Mouse (Mus musculus) macrophage (primary cell): ENCODE results near the gene Gm884. TPM values are rescaled to one million over a fixed set of nuclear protein-coding genes. Genes with fewer than 3 reads are reported as not detected.

Experiments
- H3K27ac ChIP-seq: fragments of 350-480 bp; formaldehyde crosslinking; 2 replicates; pipeline ENCODE4 v1.9.0; 2021
- H3K36me3 ChIP-seq: fragments of 350-480 bp; formaldehyde crosslinking; 2 replicates; pipeline ENCODE4 v1.9.0; 2021; ENCODE audit errors: inconsistent target
- H3K4me3 ChIP-seq: fragments of 350-480 bp; formaldehyde crosslinking; 2 replicates; pipeline ENCODE4 v1.9.0; 2021; ENCODE audit errors: inconsistent target
- H3K79me2 ChIP-seq: fragments of 350-480 bp; formaldehyde crosslinking; 2 replicates; pipeline ENCODE4 v1.9.0; 2021; ENCODE audit errors: inconsistent target
- WGBS: methylation state at CpG from one replicate; pipeline ENCODE4 v1.1.7; 2026; ENCODE audit warnings: inconsistent platforms; ENCODE audit not compliant: missing documents; 5-methylcytosine and 5-hydroxymethylcytosine counted together
- polyA plus RNA-seq: library from polyadenylated mRNA; stranded (reverse); fragments of 250-400 nt; gene quantifications from 3 replicates; pipeline ENCODE4 v1.2.4, GENCODE M21; 2018; ENCODE audit warnings: inconsistent platforms
- total RNA-seq, 78 experiments: library from RNA; depleted of rRNA; stranded (reverse); fragments of 250-400 nt; gene quantifications; 1 replicate in 9 of 78; 2 replicates in 24 of 78; 3 replicates in 43 of 78; 4 replicates in 2 of 78; pipeline ENCODE4 v1.2.4; 2018; ENCODE audit warnings: inconsistent platforms in 56 of 78

Gm884 gene
- total RNA-seq (2018; cell fraction: chromatin; rRNA removed): not detected
- total RNA-seq (2018; cell fraction: cytosol; rRNA removed): not detected
- not detected for total RNA-seq (2018; cell fraction: nucleus; rRNA removed)
- polyA plus RNA-seq: not detected in 3 replicates

- WGBS: 82% methylated on average over 9 of the region's 9 CpGs
- H3K4me3 ChIP-seq: no peak within 1 kb of the TSS
These were observed at the start of gene Gm884 for GRCm38 (mm10) chr11:103621040-103621439. Gm884 (minus strand) TSS chr11:103621140.

DNA sequence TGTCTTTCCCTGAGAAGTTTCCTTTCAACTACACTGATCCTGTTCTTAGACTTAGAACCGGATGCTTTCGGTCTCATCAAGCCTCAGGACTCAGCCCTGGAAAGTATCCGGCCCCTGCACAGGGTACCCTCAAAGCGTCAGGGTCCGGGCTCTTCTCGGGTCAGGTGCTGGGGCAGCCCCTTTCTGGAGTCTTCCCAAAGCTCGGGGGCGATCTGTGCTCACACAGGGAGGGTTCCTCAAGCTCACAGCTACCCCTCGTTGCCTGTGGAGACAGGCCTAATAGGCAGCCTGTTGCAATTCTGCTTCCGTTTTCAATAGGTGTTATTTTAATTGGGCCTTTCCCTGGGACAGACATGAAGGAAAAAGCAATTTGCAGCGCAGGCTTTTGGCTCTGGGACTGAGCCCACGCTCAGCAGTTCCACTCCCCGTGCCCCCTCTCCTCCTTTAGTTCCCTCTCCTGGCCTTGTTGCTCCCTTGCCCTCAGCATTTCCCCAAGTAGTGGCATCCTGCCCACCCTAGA, 46.0 kb upstream of the Gm884 start:
- 72% methylated on average over 13 of the region's 13 CpGs for WGBS
- H3K4me3 ChIP-seq: no peak overlapping the region
- no peaks in the 10 kb centered on the region for H3K36me3 ChIP-seq

More at GRCm38 (mm10) chr11:103621040-103621439, at the start of gene Gm884:
- no peaks in the 10 kb centered on the region for H3K36me3 ChIP-seq
- H3K79me2 ChIP-seq: no peaks in the 10 kb centered on the region
- no peak within 1 kb of the TSS for H3K27ac ChIP-seq

DNA sequence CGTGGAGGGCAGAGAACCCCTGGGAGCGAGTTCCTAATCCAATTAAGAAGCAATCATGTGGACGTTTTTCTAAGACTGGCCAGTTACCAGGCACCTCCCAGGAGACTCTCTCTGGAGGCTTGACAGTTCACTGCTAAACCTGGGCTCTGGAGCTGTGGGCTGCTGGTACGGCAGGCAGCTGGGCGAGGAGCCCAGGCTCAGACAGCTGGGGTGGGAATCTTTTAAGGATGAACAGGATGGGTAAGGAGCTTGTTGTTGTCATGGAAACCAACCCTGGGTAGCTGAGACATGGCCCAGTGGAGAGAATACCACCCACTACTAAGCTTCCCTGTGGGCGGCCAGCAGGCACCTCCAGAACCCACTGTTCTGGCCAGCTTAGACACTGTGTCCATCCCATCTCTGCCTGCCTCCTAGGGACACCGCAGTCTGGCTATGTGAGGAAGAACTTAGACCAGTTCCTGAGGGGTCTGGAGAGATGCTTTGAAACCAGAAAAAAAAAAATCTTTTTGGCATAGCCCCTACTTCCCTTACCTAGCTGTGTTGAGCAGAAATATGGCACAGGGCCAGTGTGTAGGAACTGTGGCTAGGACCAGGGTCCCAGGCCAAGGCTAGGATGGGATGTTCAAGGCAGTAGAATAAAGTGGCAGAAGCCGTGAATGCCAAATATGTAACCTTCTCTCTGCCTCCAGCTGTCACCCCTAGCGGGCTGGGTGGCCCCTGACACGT, 45.4 kb upstream of the Gm884 start:
- Histone ChIP-seq H3K36me3 (no peaks in the 10 kb centered on the region), H3K4me3 (no peak overlapping the region), H3K79me2 (no peaks in the 10 kb centered on the region), H3K27ac (no peak overlapping the region)
- WGBS: 53% methylated on average over 10 of the region's 10 CpGs

More for the DNA sequence above, 46.0 kb upstream of the Gm884 start:
- no peaks in the 10 kb centered on the region for H3K79me2 ChIP-seq
- no peak overlapping the region for H3K27ac ChIP-seq

DNA sequence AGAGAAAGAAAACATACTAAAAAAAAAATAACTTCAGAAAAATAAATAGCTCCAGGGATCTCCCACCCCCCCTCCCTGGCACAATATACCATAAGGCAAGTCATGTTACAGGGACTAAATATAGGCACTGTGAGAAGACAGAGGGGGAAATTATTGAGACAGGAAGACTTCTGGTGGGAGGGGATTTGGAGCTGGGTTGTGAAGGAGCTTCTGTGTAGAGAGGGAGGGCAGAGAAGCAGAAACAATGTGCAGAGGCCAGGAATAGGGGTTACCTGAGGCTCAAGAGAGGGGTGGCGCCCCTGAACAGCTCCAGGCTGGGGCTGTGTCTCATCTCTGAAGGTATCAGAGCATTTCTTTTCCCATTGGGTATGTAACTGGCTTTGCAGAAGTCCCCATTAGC, 44.8 kb upstream of the Gm884 start:
- H3K27ac ChIP-seq: no peak overlapping the region
- H3K79me2 ChIP-seq: no peaks in the 10 kb centered on the region
- 46% methylated on average over 1 of the region's 1 CpGs for WGBS
- H3K4me3 ChIP-seq: no peak overlapping the region
- H3K36me3 ChIP-seq: no peaks in the 10 kb centered on the region

- no peak overlapping the region for H3K4me3 ChIP-seq
- H3K27ac ChIP-seq: no peak overlapping the region
- 89% methylated on average over 8 of the region's 8 CpGs for WGBS
- no peaks in the 10 kb centered on the region for H3K79me2 ChIP-seq
- no peaks in the 10 kb centered on the region for H3K36me3 ChIP-seq
These were observed 42.2 kb upstream of the Gm884 start for GRCm38 (mm10) chr11:103663119-103663518.

GRCm38 (mm10) chr11:103662546-103662945, 41.6 kb upstream of the Gm884 start:
- Histone ChIP-seq H3K4me3 (no peak overlapping the region), H3K36me3 (no peaks in the 10 kb centered on the region), H3K27ac (no peak overlapping the region), H3K79me2 (no peaks in the 10 kb centered on the region)
- 85% methylated on average over 4 of the region's 5 CpGs for WGBS

DNA sequence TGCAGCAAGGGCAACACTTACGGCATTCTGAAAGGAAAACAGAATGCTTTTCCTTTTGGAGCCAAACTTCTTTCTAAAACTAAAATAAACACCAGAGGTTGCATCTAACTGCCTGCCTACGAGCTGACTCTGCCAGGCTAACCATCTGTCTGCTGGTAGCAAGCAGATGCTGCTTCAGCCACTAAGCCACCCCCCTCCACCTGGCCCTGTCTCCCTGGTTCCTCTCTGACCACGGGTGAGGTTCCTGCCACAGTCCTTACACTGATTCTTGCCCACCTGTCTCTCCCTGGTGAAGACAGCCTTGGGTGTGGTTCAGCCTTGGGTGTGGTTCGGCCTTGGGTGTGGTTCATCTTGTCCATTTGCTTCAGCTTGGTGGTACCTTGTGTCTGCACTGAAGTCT, 40.9 kb upstream of the Gm884 start:
- WGBS: 54% methylated on average over 3 of the region's 4 CpGs
- no peaks in the 10 kb centered on the region for H3K79me2 ChIP-seq
- no peak overlapping the region for H3K4me3 ChIP-seq
- no peak overlapping the region for H3K27ac ChIP-seq
- no peaks in the 10 kb centered on the region for H3K36me3 ChIP-seq

DNA sequence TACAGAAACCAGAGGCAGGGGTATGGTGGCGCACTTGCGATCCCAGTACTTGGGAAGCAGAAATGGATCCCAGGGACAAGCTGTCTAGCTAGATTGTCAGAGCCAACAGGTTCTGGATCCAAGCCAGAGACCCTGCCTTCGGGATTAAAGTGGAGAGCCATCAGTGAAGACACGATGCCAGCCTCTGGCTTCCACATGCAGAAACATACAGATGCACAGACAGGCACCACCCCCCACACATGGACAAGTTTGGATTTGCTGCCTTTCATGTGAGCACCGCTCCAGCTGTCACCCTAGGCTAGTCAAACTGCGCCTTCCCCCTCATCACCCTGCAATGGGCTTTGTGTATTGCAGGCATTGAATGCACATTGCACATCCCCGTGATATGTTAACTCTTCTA, 37.2 kb upstream of the Gm884 start:
- Histone ChIP-seq H3K79me2 (no peaks in the 10 kb centered on the region), H3K36me3 (no peaks in the 10 kb centered on the region), H3K27ac (no peak overlapping the region), H3K4me3 (no peak overlapping the region)
- 93% methylated on average over 7 of the region's 7 CpGs for WGBS

DNA sequence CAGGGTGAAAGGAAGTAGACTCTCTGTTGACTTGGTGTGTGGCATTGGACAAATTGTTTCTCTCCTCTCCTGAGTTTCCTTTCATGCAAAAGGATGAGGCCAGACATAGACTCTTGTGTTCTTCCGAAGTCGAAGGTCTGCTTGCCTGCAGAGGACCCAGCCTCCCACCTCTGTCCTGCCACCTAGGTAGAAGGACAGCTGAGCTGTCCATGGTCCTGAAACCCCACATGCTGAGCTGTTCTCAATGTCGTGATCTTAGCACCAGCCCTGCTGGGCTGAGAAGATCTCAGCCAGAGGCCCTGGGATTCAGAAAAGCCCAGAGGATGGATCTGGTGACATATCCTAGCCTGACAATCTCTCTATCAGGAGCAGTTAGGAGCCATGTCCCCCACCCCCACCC, 35.6 kb upstream of the Gm884 start:
- no peaks in the 10 kb centered on the region for H3K36me3 ChIP-seq
- no peak overlapping the region for H3K27ac ChIP-seq
- 13% methylated on average over 3 of the region's 3 CpGs for WGBS
- no peak overlapping the region for H3K4me3 ChIP-seq
- H3K79me2 ChIP-seq: no peaks in the 10 kb centered on the region

- Histone ChIP-seq H3K27ac (no peak overlapping the region), H3K79me2 (no peaks in the 10 kb centered on the region), H3K36me3 (no peaks in the 10 kb centered on the region), H3K4me3 (no peak overlapping the region)
- WGBS: 67% methylated on average over 10 of the region's 10 CpGs
These were observed 32.5 kb upstream of the Gm884 start for GRCm38 (mm10) chr11:103653359-103653965.

DNA sequence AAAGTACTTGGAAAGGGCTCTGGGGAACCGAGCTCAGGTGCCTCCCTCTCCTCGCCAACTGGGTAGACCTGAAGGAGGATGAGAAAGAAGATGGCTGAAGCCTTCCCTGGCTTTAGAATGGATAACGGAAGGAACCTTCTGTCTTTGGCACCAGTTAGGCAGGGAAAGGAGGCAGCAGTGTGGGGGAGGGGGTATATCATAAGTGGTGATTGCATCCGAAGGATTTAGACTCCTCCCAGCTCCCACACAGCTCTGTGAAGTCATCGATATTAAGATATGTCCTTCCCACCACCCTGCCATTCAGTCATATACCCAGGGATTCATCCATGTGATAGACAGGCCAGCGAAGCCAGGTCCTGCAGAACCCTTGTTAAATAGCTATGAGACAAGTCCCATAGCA, 30.5 kb upstream of the Gm884 start:
- H3K36me3 ChIP-seq: no peaks in the 10 kb centered on the region
- 84% methylated on average over 6 of the region's 6 CpGs for WGBS

GRCm38 (mm10) chr11:103649983-103650493, 29.1 kb upstream of the Gm884 start:
- Histone ChIP-seq H3K36me3 (no peaks in the 10 kb centered on the region), H3K79me2 (no peaks in the 10 kb centered on the region), H3K27ac (no peak overlapping the region), H3K4me3 (no peak overlapping the region)
- 7% methylated on average over 31 of the region's 37 CpGs for WGBS

More for the DNA sequence above, 30.5 kb upstream of the Gm884 start:
- H3K4me3 ChIP-seq: no peak overlapping the region
- no peaks in the 10 kb centered on the region for H3K79me2 ChIP-seq
- no peak overlapping the region for H3K27ac ChIP-seq

GRCm38 (mm10) chr11:103649301-103649982, 28.5 kb upstream of the Gm884 start, which contains the start of gene Rprml:
Rprml (plus strand) TSS chr11:103649570.
- WGBS: 2% methylated on average over 63 of the region's 71 CpGs

DNA sequence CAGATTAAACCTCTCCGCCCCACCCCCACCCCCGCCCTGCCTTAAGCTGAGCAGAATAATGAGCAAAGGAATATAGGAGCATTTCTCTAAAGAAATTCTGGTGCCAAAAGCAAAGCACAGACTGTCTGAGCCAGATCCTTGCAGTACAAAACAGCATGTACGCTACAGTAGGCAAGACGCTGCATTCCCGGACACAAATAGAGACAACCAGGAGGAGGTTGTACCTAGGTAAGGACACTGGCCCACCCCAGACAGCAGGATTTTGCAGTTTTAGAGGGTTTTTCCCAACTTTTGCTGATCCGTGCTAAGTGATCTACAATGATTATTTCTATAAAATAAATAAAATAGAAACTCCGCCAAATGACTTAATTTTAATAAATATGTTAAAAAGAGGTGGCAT, 27.7 kb upstream of the Gm884 start:
- Histone ChIP-seq H3K27ac (no peak overlapping the region), H3K36me3 (no peaks in the 10 kb centered on the region), H3K79me2 (no peaks in the 10 kb centered on the region), H3K4me3 (no peak overlapping the region)
- WGBS: 56% methylated on average over 7 of the region's 7 CpGs

More at GRCm38 (mm10) chr11:103649301-103649982, 28.5 kb upstream of the Gm884 start, which contains the start of gene Rprml:
- Histone ChIP-seq H3K27ac (no peak within 1 kb of the TSS), H3K36me3 (no peaks in the 10 kb centered on the region), H3K4me3 (no peak within 1 kb of the TSS), H3K79me2 (no peaks in the 10 kb centered on the region)
